Mouse (Mus musculus) layer of hippocampus, adult 8-10 months (tissue): ENCODE data around the gene Ppfibp1. TPM values are rescaled to one million over a fixed set of nuclear protein-coding genes. Genes with fewer than 3 reads are reported as not detected.
A peak's percentile ranks its signal among the peaks of the same experiment; 100 is the strongest.

Experiments
- DNase-seq, 2 experiments: peaks; one replicate each; pipeline ENCODE4 v3.0.0; 2022; ENCODE audit warnings: low spot score in 2 of 2
- total RNA-seq, 4 experiments: library from RNA; stranded (reverse); gene quantifications; 2 replicates each; pipeline ENCODE4 v1.2.4; 2022

Gene Ppfibp1
- total RNA-seq, 4 experiments from 2014 or later = 40.8 to 45.2 (median 41.9) TPM

GRCm38 (mm10) chr6:146913489-146914198 is 25.4 kb downstream of the Ppfibp1 start:
- DNase-seq = no peak

GRCm38 (mm10) chr6:146915808-146916207 is 27.5 kb downstream of the Ppfibp1 start:
- DNase-seq = no peak

- no peak for DNase-seq
Observed at GRCm38 (mm10) chr6:146917396-146917795, 29.1 kb downstream of the Ppfibp1 start.

- no peak for DNase-seq
Observed at GRCm38 (mm10) chr6:146918341-146918740, 30.1 kb downstream of the Ppfibp1 start.

- DNase-seq = no peak
Observed at GRCm38 (mm10) chr6:146926415-146926980, 38.2 kb downstream of the Ppfibp1 start.

- no peak for DNase-seq
Observed at GRCm38 (mm10) chr6:146928108-146928507, 39.8 kb downstream of the Ppfibp1 start.

GRCm38 (mm10) chr6:146929031-146929430 is 40.7 kb downstream of the Ppfibp1 start:
- DNase-seq = no peak

GRCm38 (mm10) chr6:146933123-146933522 is 44.8 kb downstream of the Ppfibp1 start:
- no peak for DNase-seq

- no peak for DNase-seq
Observed at GRCm38 (mm10) chr6:146935957-146936356, 47.7 kb downstream of the Ppfibp1 start.

GRCm38 (mm10) chr6:146939026-146939425 is 50.7 kb downstream of the Ppfibp1 start:
- no peak for DNase-seq

GRCm38 (mm10) chr6:146941505-146942275 is 53.4 kb downstream of the Ppfibp1 start:
- DNase-seq = no peak

GRCm38 (mm10) chr6:146944009-146944408 is 55.7 kb downstream of the Ppfibp1 start:
- no peak for DNase-seq

GRCm38 (mm10) chr6:146944830-146945229 is 56.5 kb downstream of the Ppfibp1 start:
- no peak for DNase-seq

- no peak for DNase-seq
Observed at GRCm38 (mm10) chr6:146946327-146947029, 58.2 kb downstream of the Ppfibp1 start.

- DNase-seq = no peak
Observed at GRCm38 (mm10) chr6:146947186-146947585, 58.9 kb downstream of the Ppfibp1 start.

GRCm38 (mm10) chr6:146949682-146950453 is 61.6 kb downstream of the Ppfibp1 start:
- no peak for DNase-seq

GRCm38 (mm10) chr6:146950454-146950832 is 62.2 kb downstream of the Ppfibp1 start:
- DNase-seq = no peak

- DNase-seq = no peak
Observed at GRCm38 (mm10) chr6:146954258-146954657, 66.0 kb downstream of the Ppfibp1 start, which contains the start of gene 1700034J05Rik. TSS of gene 1700034J05Rik (minus strand) at chr6:146954422.

- no peak for DNase-seq
Observed at GRCm38 (mm10) chr6:146955475-146955874, 67.2 kb downstream of the Ppfibp1 start.

GRCm38 (mm10) chr6:146955896-146956295 is 67.6 kb downstream of the Ppfibp1 start:
- DNase-seq = peak in 1 of 2 experiments; percentile 30

GRCm38 (mm10) chr6:146956961-146957360 is 68.7 kb downstream of the Ppfibp1 start:
- DNase-seq = no peak
